27 mouse cellular contexts compared by ENCODE assay signal in genomic region chr1:74281886-74282285, GRCm38 (mm10). TPM values are rescaled to one million over a fixed set of nuclear protein-coding genes. Genes with fewer than 3 reads are reported as not detected.
"Had no signal": no experiment of that assay in that cellular context is flagged by ENCODE, and none has a peak within 500 bp of the region (broad histone marks: within the 10 kb centered on the region; RNA-seq: fewer than 3 reads in every experiment).

No protein-coding gene starts in this region.

- H3K27me3 ChIP-seq: heart, embryonic 13.5 days; heart, embryonic 15.5 days; hindbrain, embryonic 13.5 days; hindbrain, embryonic 15.5 days; kidney, embryonic 15.5 days; limb, embryonic 13.5 days; limb, embryonic 15.5 days; liver, embryonic 13.5 days had no signal

- H3K9me3 ChIP-seq: heart, embryonic 13.5 days; heart, embryonic 15.5 days; hindbrain, embryonic 13.5 days; hindbrain, embryonic 15.5 days; kidney, embryonic 15.5 days; limb, embryonic 13.5 days; limb, embryonic 15.5 days; liver, embryonic 13.5 days; liver, embryonic 15.5 days had no signal

- H3K9ac ChIP-seq: heart, embryonic 13.5 days; heart, embryonic 15.5 days; hindbrain, embryonic 13.5 days; hindbrain, embryonic 15.5 days; kidney, embryonic 15.5 days; limb, embryonic 15.5 days; liver, embryonic 13.5 days; liver, embryonic 15.5 days had no signal

- ATAC-seq: hindbrain, postnatal 0 days; intestine, embryonic 16.5 days had no signal

- H3K4me3 ChIP-seq: heart, embryonic 13.5 days; heart, embryonic 15.5 days; hindbrain, embryonic 15.5 days; kidney, embryonic 15.5 days; limb, embryonic 13.5 days; limb, embryonic 15.5 days; liver, embryonic 13.5 days; liver, embryonic 15.5 days had no signal

- DNase-seq: gastrocnemius, postnatal 14 days; gastrocnemius, postnatal 36 days; heart, adult 18-20 months; heart, postnatal 14 days; heart, postnatal 36 days; kidney, adult 11 months; kidney, adult 2 months; kidney, adult 9 months; kidney, postnatal 14 days; kidney, postnatal 36 days; layer of hippocampus, adult 9-11 months; layer of hippocampus, postnatal 36 days; left cerebral cortex, postnatal 4 days; liver, embryonic 13.5 days had no signal

- H3K4me2 ChIP-seq: heart, embryonic 11.5 days; heart, embryonic 13.5 days; heart, embryonic 15.5 days; hindbrain, embryonic 13.5 days; hindbrain, embryonic 15.5 days; kidney, embryonic 15.5 days; limb, embryonic 13.5 days; limb, embryonic 15.5 days; liver, embryonic 13.5 days; liver, embryonic 15.5 days had no signal

- H3K27ac ChIP-seq: heart, embryonic 13.5 days; heart, embryonic 15.5 days; hindbrain, embryonic 13.5 days; hindbrain, embryonic 15.5 days; hindbrain, postnatal 0 days; kidney, embryonic 15.5 days; kidney, postnatal 0 days; limb, embryonic 13.5 days; limb, embryonic 15.5 days; liver, embryonic 15.5 days had no signal

RNA-seq across cellular contexts. Expression of gene Gpbar1, which starts 3.5 kb away (rescaled TPM):
- polyA plus RNA-seq: hindbrain, embryonic 11.5 days; hindbrain, embryonic 15.5 days; hindbrain, postnatal 0 days had no signal
